7 mouse cellular contexts compared by ENCODE assay signal in the genomic region with DNA sequence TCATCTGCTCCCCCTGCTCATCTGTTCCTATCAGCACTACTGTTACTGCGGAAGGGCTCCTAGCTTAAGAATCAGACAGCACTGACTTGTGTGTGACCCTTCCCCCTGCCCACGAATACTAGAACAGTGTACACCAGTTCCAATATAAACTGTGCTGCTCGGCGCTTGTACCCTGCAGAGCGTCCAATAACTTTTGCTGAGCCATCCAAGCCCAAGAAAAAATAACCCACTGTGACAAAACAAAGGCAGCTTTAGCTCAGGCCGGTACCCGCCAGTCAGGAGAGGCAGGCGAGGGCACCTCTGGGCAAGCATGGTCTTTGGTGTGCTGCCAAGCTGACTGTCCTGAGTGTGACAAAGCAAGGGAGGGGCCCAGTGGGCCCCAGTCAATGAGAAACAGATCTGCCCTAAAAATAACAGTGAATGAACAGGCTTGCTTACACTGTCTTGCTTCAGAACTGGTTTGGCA.
DNase-seq lines count a peak whose midpoint lies in the region; ATAC-seq and TF ChIP-seq lines count a peak whose summit lies in the region.

No protein-coding gene starts in this region.

- TF ChIP-seq CTCF in cortical plate, adult 2 months (IDR thresholded peaks at IDR 0.05; ENCODE audit: extremely low read depth, insufficient read depth, low read length) = no peak

- H3K9ac ChIP-seq in neural tube, embryonic 12.5 days = no peak overlapping the region
- H3K9ac ChIP-seq in heart, embryonic 15.5 days = no peak overlapping the region
- H3K9ac ChIP-seq in intestine, embryonic 15.5 days = no peak overlapping the region

- H3K9me3 ChIP-seq in neural tube, embryonic 12.5 days = no peaks in the 10 kb centered on the region
- no peaks in the 10 kb centered on the region for H3K9me3 ChIP-seq in heart, embryonic 15.5 days (replicated peaks)
- no peaks in the 10 kb centered on the region for H3K9me3 ChIP-seq in intestine, embryonic 15.5 days

- TF ChIP-seq POLR2A in cortical plate, adult 2 months (IDR thresholded peaks at IDR 0.05; ENCODE audit: extremely low read depth, insufficient read depth, low read length) = no peak

- no peaks in the 10 kb centered on the region for H3K27me3 ChIP-seq in neural tube, embryonic 12.5 days (replicated peaks)
- H3K27me3 ChIP-seq in heart, embryonic 15.5 days = no peaks in the 10 kb centered on the region
- H3K27me3 ChIP-seq in intestine, embryonic 15.5 days (replicated peaks) = no peaks in the 10 kb centered on the region

- no peaks in the 10 kb centered on the region for H3K36me3 ChIP-seq in neural tube, embryonic 12.5 days
- H3K36me3 ChIP-seq in heart, embryonic 15.5 days = no peaks in the 10 kb centered on the region
- H3K36me3 ChIP-seq in intestine, embryonic 15.5 days = no peaks in the 10 kb centered on the region

- H3K4me3 ChIP-seq in neural tube, embryonic 12.5 days = no peak overlapping the region
- H3K4me3 ChIP-seq in cortical plate, adult 2 months (ENCODE audit: insufficient read depth, low read length) = no peak overlapping the region
- H3K4me3 ChIP-seq in heart, embryonic 15.5 days = no peak overlapping the region
- no peak overlapping the region for H3K4me3 ChIP-seq in intestine, embryonic 15.5 days (replicated peaks)

- H3K27ac ChIP-seq in neural tube, embryonic 12.5 days = no peak overlapping the region
- H3K27ac ChIP-seq in cortical plate, adult 2 months (ENCODE audit: insufficient read depth, low read length) = peak overlapping the region; percentile 31
- H3K27ac ChIP-seq in heart, embryonic 15.5 days = peak overlapping the region; percentile 78
- H3K27ac ChIP-seq in intestine, embryonic 15.5 days = no peak overlapping the region

- H3K4me2 ChIP-seq in neural tube, embryonic 12.5 days (replicated peaks) = no peak overlapping the region; the same call in 1 of the 2 replicates
- H3K4me2 ChIP-seq in heart, embryonic 15.5 days = peak overlapping the region; percentile 12; the same call in 1 of the 2 replicates
- H3K4me2 ChIP-seq in intestine, embryonic 15.5 days (replicated peaks) = no peak overlapping the region

- WGBS in neural tube, embryonic 12.5 days = 40% methylated on average over 8 of the region's 8 CpGs
- WGBS in heart, embryonic 15.5 days = 40% methylated on average over 8 of the region's 8 CpGs
- WGBS in intestine, embryonic 15.5 days = 53% methylated on average over 8 of the region's 8 CpGs

- no peak for DNase-seq in neural tube, embryonic 10.5 days (ENCODE audit: extremely low spot score, low spot score)
- peak; percentile 49 for DNase-seq in layer of hippocampus, adult 9-11 months
- peak; percentile 26 for DNase-seq in right cerebral cortex, postnatal 14 days

- peak; percentile 69 for ATAC-seq in neural tube, embryonic 12.5 days (ENCODE audit: low FRiP score, low read depth)
- ATAC-seq in heart, embryonic 15.5 days (replicated peaks; ENCODE audit: insufficient number of reproducible peaks, insufficient read depth, low FRiP score, low read depth) = peak; percentile 86
- ATAC-seq in intestine, embryonic 15.5 days = no peak

- no peaks in the 10 kb centered on the region for H3K4me1 ChIP-seq in neural tube, embryonic 12.5 days
- peaks cover 8% of the 10 kb centered on the region; the same call in 1 of the 2 replicates for H3K4me1 ChIP-seq in cortical plate, adult 2 months (ENCODE audit: control insufficient read depth, insufficient read depth, low read length)
- peaks cover 25% of the 10 kb centered on the region for H3K4me1 ChIP-seq in heart, embryonic 15.5 days (replicated peaks)
- H3K4me1 ChIP-seq in intestine, embryonic 15.5 days (replicated peaks) = no peaks in the 10 kb centered on the region

Comparison
In these comparisons a context has a peak if more than half of its experiments do, and no peak if none do; other contexts are left out.
1. H3K27ac ChIP-seq: peak in cortical plate, adult 2 months (single experiment) and heart, embryonic 15.5 days (single experiment); none in neural tube, embryonic 12.5 days (single experiment) and intestine, embryonic 15.5 days (single experiment).